Mouse (Mus musculus): ENCODE data around the gene St3gal5.

St3gal5 gene

DNA sequence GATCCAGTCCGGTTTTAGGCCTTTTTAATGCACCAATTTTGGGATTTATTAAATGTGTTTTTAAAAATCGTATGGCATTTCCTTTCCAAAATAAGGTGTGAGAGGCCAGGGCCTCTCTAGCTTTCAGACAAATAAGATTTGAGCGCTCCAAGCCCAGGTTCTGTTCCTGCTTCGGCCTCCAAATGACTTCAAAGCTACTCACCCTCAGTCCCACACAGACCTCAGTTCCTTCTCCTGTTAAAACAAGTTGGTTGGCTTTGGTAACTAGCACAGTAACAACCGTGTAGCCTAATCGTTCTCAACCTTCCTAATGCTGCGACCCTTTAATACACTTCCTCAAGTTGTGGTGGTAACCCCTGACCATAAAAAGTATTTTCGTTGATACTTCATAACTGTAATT, 723 bp upstream of the St3gal5 start:
- no peak for DNase-seq (ENCODE audit: extremely low read depth, insufficient read length, low spot score)

- no peak for DNase-seq (ENCODE audit: extremely low read depth, insufficient read length, low spot score)
These were observed 746 bp downstream of the St3gal5 start for GRCm38 (mm10) chr6:72098021-72098655.

DNA sequence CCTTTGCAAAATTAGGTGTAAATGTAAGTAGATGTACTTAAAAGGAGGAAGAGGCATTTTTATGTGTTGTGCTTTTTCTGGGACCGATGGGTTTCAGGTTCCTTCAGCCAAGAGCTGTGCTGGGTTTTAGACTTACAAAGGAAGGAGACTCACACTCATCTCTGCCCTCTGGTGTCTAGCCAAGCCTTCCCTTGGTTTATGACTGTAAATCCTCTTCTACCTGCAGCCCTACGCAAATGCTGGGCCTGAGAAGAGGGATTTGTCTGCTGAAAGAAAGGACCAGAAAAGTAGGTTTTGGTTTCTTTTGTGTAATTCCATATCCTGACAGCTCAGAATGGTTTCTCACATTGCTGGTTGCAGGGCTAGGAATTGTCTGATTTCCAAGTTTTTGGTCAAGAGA, 1.3 kb downstream of the St3gal5 start:
- peak; percentile 26 for DNase-seq (ENCODE audit: extremely low read depth, insufficient read length, low spot score)

DNA sequence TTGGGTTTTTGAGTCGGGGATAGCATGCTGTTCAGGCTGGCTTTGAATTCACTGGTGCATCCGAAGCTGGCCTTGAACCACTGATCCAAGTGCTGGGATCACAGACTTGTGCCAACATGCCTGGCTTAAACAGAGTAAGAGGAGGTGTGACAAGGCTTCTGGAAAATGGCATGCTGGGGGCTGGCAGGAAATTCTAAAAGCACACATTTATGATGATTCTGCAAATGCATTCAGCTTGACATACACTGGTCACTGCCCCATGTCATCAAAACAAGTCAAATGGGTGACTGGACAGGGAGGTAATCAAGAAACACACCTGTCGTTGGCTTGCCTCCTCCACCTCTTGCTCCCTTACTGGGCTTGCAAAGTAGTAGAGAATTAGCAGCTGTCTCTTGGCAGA, 1.9 kb downstream of the St3gal5 start:
- no peak for DNase-seq (ENCODE audit: extremely low read depth, insufficient read length, low spot score)

DNA sequence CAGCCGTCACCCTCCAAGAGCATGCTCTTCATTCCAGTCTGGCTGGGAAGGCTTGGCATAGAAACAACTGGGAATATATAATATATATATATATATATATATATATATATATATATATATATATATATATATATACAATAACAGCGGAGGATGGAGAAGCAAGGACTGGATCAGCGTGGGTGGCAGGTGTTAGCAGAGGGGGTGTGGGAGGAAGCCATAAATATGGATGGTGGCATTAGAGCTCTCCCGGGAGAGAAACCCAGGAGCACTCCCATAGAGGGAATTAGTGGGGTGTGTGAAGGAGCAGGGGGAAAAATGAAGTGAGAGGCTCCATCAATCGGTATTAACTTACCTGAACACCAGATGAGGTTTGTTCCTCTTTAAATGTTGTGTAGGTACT, 2.8 kb downstream of the St3gal5 start:
- no peak for DNase-seq (ENCODE audit: extremely low read depth, insufficient read length, low spot score)

DNA sequence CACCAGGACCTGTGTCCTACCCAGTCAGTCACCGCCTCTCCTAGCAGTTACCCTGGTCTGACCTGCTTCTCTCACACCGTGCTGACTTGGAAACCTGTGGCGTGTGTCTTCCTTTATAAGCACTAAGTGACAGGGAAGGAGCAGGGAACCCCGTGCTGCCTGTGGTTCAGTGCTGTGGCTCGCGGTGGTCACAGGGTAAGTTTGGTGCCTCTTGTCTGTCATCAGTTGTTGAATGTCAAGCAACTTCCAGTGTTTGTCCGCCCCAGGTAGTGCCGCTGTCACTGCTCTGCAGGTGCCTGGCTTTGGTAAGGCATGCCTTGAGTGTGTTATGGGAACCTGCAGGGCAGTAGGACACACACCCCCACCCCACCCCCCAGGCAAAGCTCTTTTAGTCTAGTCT, 3.5 kb downstream of the St3gal5 start:
- DNase-seq (ENCODE audit: extremely low read depth, insufficient read length, low spot score), result no peak

DNA sequence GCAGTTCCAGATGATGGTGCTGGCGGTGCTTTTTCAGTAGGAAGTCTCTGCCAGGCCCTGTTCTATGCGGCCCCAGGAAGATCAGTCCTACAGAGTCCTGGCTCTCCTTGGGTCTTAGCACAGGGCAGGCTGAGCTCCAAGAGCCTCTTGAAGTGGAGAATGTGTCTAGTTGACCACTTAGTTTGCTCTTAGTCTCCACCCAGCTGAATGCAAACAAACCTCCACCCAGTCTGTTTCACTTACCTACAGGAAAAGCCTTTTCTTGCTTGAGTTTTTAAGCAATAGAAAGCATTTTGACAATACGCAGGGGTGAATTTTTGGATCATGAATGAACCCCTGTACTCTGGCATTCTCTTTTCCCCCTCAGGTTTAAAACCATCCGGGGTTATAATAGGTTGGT, 4.0 kb downstream of the St3gal5 start:
- DNase-seq (ENCODE audit: extremely low read depth, insufficient read length, low spot score), result no peak

DNA sequence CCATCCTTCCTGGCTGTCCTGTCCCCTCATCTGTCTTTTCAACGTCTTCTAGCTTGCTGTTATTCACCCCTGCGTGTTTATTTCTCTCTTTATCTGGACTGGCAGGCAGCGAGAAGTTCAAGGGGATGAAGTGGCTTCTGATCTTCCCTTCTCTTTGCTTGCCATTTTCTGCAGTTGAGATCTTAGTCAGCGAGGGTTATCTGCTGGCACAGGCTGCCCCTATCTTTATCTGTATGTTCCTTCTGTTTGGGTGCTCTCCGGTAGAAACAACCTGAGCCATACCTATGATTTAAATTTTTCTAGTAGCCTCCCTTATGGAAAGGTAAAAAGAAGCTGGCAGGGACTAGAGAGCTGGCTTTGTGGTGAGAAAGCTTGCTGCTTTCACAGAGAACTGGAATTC, 4.7 kb downstream of the St3gal5 start:
- DNase-seq (ENCODE audit: extremely low read depth, insufficient read length, low spot score), result no peak

DNA sequence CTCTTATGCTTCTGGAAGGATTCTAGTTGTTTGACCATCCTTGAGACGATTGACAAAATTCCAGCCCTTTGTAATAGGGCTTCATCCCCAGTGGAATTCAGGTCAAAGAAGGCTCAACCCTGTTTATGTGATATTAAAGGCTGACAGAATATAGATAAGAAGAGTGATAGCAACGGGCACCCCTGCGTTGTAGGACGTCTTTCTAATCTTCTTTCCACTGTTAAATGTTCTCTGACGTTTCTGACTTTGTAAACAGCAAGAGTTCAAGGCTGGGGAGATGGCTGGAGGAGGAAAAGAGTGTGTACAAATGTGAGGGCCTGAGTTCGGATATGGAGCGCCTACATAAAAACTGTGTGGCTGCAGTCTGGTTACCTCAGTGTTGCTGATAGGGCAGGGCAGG, 7.1 kb downstream of the St3gal5 start:
- no peak for DNase-seq (ENCODE audit: extremely low read depth, insufficient read length, low spot score)

- peak; percentile 59 for DNase-seq (ENCODE audit: extremely low read depth, insufficient read length, low spot score)
These were observed 11.8 kb downstream of the St3gal5 start for GRCm38 (mm10) chr6:72108941-72109892.

GRCm38 (mm10) chr6:72110577-72110976, 13.2 kb downstream of the St3gal5 start:
- DNase-seq (ENCODE audit: extremely low read depth, insufficient read length, low spot score), result no peak

DNA sequence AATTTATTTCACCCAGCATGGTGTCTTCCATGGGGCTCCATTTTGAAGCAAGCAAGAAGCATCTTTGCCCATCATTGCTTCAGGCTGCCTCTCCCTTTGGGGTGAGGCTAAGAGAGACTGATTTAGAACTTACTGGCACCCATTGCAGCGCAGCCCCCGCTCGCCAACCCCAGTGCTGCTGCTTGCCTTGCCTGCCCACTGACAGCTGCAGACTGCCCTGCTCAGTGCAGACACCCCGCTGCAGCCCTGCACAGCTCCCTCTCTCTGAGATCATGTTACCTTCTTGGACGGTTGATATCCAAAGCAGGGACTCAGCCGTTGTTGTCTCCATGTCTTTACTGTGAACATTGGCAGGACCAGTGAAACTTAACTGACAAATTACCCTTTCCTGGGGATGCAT, 15.2 kb downstream of the St3gal5 start:
- DNase-seq (ENCODE audit: extremely low read depth, insufficient read length, low spot score), result no peak

DNA sequence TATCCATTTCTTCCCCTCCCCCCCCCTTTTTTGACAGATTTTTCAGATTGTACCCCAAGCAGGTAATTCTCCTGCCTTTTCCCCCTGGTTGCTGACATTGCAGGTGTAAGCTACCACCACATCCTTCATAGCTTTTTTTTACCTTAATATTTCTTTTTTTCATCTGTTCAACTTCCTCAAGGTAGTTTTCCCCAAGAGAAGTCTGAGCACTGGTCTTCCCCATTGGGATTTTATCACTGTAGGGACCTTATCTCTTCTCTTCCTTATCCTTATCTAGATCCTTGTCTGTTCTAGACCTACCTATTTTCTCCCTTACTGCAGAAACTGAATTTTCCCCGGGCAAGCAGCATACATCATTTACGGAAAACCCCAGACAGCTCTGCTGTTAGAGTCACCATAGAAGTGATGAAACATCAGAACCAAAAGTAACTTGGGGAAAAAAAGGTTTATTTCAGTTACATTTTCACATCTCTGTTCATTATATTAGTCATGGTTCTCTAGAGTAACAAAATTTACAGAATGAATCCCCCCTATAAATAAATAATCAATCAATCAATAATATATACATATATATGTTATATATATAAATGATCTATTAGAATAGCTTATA, 15.8 kb downstream of the St3gal5 start:
- DNase-seq (ENCODE audit: extremely low read depth, insufficient read length, low spot score), result no peak

DNA sequence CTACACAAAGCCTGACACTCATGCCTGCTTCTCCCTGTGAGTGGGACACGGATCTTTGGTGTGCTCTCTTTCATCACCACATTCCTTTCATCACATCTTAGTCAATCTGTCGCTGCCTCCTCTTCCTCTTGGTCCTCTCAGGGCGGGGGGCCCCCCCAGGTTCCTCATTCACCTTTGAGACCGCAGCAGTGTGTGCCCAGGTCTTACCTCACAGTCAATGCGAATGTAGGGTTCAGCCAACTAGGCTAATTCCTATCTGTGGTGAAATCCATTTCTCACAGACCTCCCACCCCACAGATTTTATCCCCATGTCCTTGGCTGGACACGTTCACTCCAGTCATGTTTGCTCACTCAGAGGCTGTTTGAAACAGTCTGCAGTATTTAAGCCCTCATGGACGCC, 17.5 kb downstream of the St3gal5 start:
- DNase-seq (ENCODE audit: extremely low read depth, insufficient read length, low spot score), result no peak

DNA sequence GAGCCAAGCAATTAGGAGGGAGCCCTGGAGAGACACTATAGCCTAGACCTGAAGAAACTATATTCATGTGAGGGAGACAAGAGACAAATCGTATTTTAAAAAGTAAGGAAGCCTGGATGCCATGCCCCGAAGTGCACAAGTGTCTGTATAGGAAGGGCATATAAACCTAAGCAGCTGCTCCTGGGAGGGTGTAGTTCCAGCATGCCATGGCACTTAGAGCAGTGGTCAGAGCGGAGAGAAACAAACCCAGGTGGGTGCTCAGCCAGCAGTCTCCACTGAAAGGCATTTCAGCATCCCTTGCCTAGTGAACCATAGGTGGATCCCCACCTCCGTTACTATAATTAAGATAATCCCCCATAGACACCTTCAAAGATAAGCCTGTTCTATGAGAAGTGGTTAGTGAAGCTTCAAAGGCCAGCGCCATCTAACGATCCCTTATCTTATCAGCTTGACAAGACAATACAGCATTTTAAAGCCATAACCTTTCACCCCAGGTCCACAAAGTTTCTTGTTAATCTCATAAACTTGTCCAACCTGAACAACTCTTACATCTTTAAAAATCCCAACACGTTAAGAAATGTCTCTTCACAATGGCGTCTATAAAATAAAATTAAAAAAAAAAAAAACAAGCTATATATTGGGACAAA, 20.1 kb downstream of the St3gal5 start:
- no peak for DNase-seq (ENCODE audit: extremely low read depth, insufficient read length, low spot score)

GRCm38 (mm10) chr6:72119870-72120269, 22.5 kb downstream of the St3gal5 start:
- no peak for DNase-seq (ENCODE audit: extremely low read depth, insufficient read length, low spot score)

- no peak for DNase-seq (ENCODE audit: extremely low read depth, insufficient read length, low spot score)
These were observed 23.9 kb downstream of the St3gal5 start for GRCm38 (mm10) chr6:72121301-72121700.

DNA sequence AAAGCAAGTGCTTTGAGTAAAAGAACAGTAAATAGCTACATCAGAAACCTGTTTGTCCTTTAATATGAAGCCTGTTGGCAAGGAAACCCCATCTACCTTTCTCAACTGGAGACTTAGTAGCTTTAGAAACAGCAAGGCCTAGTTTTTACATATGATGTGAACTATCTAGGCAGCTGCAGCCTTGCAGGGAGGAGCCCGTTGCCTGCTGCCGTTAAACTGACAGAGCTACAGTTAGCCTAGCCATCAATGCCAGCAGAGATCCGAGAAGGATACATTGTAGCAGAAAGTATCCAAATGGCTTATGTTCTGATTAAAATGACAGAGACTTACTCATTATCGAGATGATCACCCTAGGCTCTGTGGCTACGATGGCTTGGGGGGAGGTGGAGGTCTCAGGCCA, 25.1 kb downstream of the St3gal5 start:
- no peak for DNase-seq (ENCODE audit: extremely low read depth, insufficient read length, low spot score)

- DNase-seq (ENCODE audit: extremely low read depth, insufficient read length, low spot score), result no peak
These were observed 27.1 kb downstream of the St3gal5 start for GRCm38 (mm10) chr6:72124315-72125103.

GRCm38 (mm10) chr6:72126128-72126917, 28.9 kb downstream of the St3gal5 start:
- no peak for DNase-seq (ENCODE audit: extremely low read depth, insufficient read length, low spot score)
